Mouse (Mus musculus) retina, postnatal 7 days (tissue): ENCODE measurements at regions not wholly inside any gene's neighbourhood (a gene's known extent, or its start where the extent isn't known, plus 50 kb on each side); places are given as distances from the start of the nearest gene placed in this dataset.

Source experiments
- DNase-seq: peaks from one replicate; pipeline ENCODE4 v3.0.0-alpha.2; 2012; ENCODE audit warnings: low read depth, low spot score

DNA sequence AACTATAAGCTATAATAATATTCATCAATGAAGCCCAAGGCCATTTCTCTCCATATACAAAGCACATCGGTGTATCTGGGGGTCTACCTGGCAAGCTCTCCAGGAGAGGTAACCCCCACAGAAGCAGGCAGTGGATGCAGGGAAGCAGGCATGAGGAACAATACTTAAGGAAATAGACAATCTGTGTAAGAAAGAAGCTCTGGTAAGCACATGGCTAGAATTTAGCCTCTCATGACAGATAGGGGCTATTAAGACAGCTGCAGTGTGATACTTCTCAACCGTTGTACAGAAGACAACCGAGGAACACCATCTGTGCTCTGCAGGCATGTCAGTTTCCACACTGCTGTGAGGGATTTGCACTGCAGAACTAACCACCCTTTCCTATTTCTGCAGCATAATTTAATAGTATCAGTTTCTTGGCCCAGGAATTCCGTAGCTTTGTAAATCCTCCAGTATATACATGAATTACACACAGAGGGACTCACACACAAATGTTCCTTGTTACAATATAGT, 108.1 kb upstream of the Lpar1 start:
- DNase-seq: no peak

DNA sequence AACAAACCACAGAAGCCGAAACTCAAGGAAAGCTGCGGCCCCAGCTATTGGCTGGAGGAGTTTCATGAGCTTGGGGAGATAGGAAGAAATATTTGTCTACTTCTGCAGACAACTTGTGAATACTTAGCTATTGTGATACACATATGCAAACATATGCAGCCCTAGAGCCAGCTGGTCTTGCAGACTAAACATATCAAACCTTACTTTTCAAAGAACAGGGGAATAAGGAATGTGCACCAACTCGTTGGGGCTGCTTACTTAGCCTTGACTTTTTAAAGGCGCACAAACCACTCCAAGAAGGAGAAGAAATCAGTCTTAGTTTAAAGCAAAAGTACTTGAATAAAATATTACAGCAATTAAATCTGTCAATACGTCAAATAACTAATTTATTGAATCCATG, 106.8 kb upstream of the Lpar1 start:
- DNase-seq: no peak

- no peak for DNase-seq
These were observed 104.5 kb upstream of the Lpar1 start for GRCm38 (mm10) chr4:58658206-58658605.

GRCm38 (mm10) chr4:58647761-58648295, 94.1 kb upstream of the Lpar1 start:
- no peak for DNase-seq

DNA sequence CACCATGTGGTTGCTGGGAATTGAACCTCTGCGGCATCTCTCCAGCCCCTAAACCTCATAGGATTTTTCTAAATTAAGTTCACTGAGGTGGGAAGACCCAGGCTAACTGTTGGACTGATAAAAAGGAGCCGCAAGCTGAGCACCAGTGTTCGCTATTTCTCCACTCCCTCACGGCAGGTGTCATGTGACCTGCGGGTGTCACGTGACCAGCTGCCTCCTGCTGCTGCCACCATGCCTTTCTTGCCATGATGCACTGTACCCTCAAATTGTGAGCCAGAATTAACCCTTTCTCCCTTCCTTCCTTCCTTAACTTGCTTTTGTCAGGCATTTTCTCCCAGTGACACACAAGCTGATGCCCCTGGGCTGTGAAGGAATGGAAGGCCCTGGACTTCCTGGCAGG, 93.1 kb upstream of the Lpar1 start:
- no peak for DNase-seq

- DNase-seq: no peak
These were observed 89.7 kb upstream of the Lpar1 start for GRCm38 (mm10) chr4:58643371-58643770.

DNA sequence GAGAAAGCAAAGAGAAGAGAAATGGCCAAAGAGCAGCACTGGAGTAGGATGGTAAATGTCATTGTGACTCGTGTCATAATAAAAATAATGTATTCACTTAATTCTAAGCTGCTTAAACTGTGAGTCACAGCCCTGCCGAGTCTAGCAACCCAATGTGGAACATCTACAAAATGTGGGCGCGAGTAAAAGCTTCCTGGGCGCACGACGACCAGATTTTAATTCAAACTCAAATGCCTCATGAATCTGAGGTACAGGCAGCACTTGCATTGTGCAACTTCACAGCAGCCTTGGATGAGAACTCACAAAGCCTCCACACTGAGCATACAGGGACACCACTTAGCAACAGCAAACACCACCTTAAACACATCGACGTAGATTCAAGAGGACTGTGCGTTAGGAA, 88.5 kb upstream of the Lpar1 start:
- no peak for DNase-seq

- no peak for DNase-seq
These were observed 79.0 kb upstream of the Lpar1 start for GRCm38 (mm10) chr4:58632696-58633095.

GRCm38 (mm10) chr4:58631415-58631814, 77.7 kb upstream of the Lpar1 start:
- DNase-seq: no peak

GRCm38 (mm10) chr4:58627021-58627420, 73.3 kb upstream of the Lpar1 start:
- DNase-seq: no peak

- DNase-seq: no peak
These were observed 70.4 kb upstream of the Lpar1 start for GRCm38 (mm10) chr4:58624059-58624458.

- no peak for DNase-seq
These were observed 66.9 kb upstream of the Lpar1 start for GRCm38 (mm10) chr4:58620641-58621040.

GRCm38 (mm10) chr4:58617261-58617660, 63.6 kb upstream of the Lpar1 start:
- no peak for DNase-seq

GRCm38 (mm10) chr4:58613536-58613935, 59.8 kb upstream of the Lpar1 start:
- DNase-seq: no peak

GRCm38 (mm10) chr4:58613022-58613421, 59.3 kb upstream of the Lpar1 start:
- DNase-seq: no peak

DNA sequence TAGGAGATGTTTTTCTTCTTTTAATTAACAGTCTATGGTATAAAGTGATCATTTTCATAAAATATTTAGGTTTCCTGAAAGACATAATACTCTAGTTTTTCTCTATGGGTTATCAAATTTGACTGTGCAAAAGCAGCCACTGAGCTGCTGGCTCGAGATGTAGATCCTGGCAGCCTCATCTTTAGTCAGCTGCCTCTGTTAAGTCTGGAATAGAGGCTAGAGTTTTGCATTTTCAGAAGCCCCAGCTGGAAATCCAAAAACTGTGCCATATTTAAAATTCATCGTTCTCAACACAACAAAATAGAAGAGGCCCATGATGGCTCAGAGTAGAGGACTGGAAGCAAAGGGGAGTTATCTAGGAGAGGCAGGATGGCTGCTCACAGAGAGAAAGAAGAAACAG, 53.8 kb upstream of the Lpar1 start:
- DNase-seq: no peak

DNA sequence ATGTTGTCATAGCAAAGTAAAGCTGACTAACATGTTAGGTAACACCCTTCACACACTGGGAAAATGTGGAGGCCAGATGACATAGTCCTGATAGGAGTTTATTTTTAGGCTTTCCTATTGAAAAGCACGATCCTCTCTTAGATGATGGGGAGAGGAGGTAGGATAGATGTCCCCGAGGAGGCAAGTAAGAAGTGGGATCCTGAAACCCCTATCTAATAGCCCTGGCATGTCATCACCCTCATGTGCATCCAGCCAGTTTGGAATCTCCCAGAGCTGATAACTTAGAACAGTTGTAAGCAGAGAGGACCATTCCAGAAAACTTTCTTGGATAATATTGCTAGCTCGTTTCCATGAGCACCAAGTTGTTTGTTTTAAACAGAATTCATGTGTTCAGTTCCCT, 52.2 kb upstream of the Lpar1 start:
- DNase-seq: no peak
